Mouse (Mus musculus) intestine, embryonic 14.5 days (tissue): ENCODE measurements at regions not wholly inside any gene's neighbourhood (a gene's known extent, or its start where the extent isn't known, plus 50 kb on each side); places are given as distances from the start of the nearest gene placed in this dataset.

Experiments
- ATAC-seq: fragments of 200-750 bp; cut with Nextera tagmentation; replicated peaks from 2 replicates; pipeline ENCODE4 v1.8.0; 2017; ENCODE audit warnings: low read depth, moderate number of reproducible peaks, moderate TSS enrichment, moderate library complexity; ENCODE audit not compliant: low FRiP score, low TSS enrichment
- DNase-seq: peaks from one replicate; pipeline ENCODE4 v3.0.0-alpha.2; 2018; ENCODE audit warnings: low spot score
- H3K27ac ChIP-seq: fragments of 300-500 bp; sonication (generic); 2 replicates; pipeline ENCODE4 v1.5.1; 2014; ENCODE audit warnings: low read depth, mild to moderate bottlenecking, control low read depth
- H3K27me3 ChIP-seq: fragments of 300-500 bp; sonication (generic); replicated peaks from 2 replicates; pipeline ENCODE4 v1.6.1; 2014; ENCODE audit warnings: low read length, control low read depth; ENCODE audit not compliant: control insufficient read depth, insufficient read depth
- H3K36me3 ChIP-seq: fragments of 300-500 bp; sonication (generic); 2 replicates; pipeline ENCODE4 v1.6.1; 2014; ENCODE audit warnings: low read length, control low read depth; ENCODE audit not compliant: control insufficient read depth, insufficient read depth
- H3K4me1 ChIP-seq: fragments of 300-500 bp; sonication (generic); replicated peaks from 2 replicates; pipeline ENCODE4 v1.6.1; 2014; ENCODE audit warnings: low read length, control low read depth, mixed read lengths; ENCODE audit not compliant: control insufficient read depth, insufficient read depth
- H3K4me2 ChIP-seq: fragments of 300-500 bp; sonication (generic); 2 replicates; pipeline ENCODE4 v1.6.1; 2014; ENCODE audit warnings: low read length
- H3K4me3 ChIP-seq: fragments of 300-500 bp; sonication (generic); 2 replicates; pipeline ENCODE4 v1.5.1; 2014; ENCODE audit warnings: low read depth, low read length, control low read depth, mixed read lengths
- H3K9ac ChIP-seq: fragments of 300-500 bp; sonication (generic); 2 replicates; pipeline ENCODE4 v1.6.1; 2014; ENCODE audit warnings: mild to moderate bottlenecking, low read length
- H3K9me3 ChIP-seq: fragments of 300-500 bp; sonication (generic); 2 replicates; pipeline ENCODE4 v1.6.1; 2016; ENCODE audit warnings: low read length, control low read depth; ENCODE audit not compliant: control insufficient read depth
- WGBS: fragments of 180-500 bp; shearing (Covaris S2); extraction: QIAGEN DNeasy Blood & Tissue Kit; methylation state at CpG from one replicate; pipeline ENCODE4 v1.1.7; 2014; 5-methylcytosine and 5-hydroxymethylcytosine counted together

GRCm38 (mm10) chr5:46678007-46678406 lies 820.6 kb upstream of the Lcorl start:
- H3K36me3 ChIP-seq = no peaks in the 10 kb centered on the region
- no peak for DNase-seq
- H3K27ac ChIP-seq = no peak overlapping the region
- no peaks in the 10 kb centered on the region for H3K27me3 ChIP-seq
- no peak overlapping the region for H3K9ac ChIP-seq
- no peaks in the 10 kb centered on the region for H3K4me1 ChIP-seq
- no peak for ATAC-seq
- no peak overlapping the region for H3K4me2 ChIP-seq
- H3K4me3 ChIP-seq = no peak overlapping the region
- H3K9me3 ChIP-seq = no peaks in the 10 kb centered on the region

GRCm38 (mm10) chr5:46674810-46675502 lies 817.5 kb upstream of the Lcorl start:
- Histone ChIP-seq H3K27me3 (no peaks in the 10 kb centered on the region), H3K4me3 (no peak overlapping the region), H3K9ac (no peak overlapping the region), H3K36me3 (no peaks in the 10 kb centered on the region), H3K4me2 (no peak overlapping the region), H3K4me1 (no peaks in the 10 kb centered on the region), H3K27ac (no peak overlapping the region), H3K9me3 (no peaks in the 10 kb centered on the region)
- no peak for ATAC-seq
- 84% methylated on average over 3 of the region's 3 CpGs for WGBS
- DNase-seq = no peak

GRCm38 (mm10) chr5:46673413-46673812 lies 816.0 kb upstream of the Lcorl start:
- no peaks in the 10 kb centered on the region for H3K27me3 ChIP-seq
- no peak for ATAC-seq

GRCm38 (mm10) chr5:46670484-46670883 lies 813.1 kb upstream of the Lcorl start:
- H3K4me3 ChIP-seq = no peak overlapping the region
- H3K27me3 ChIP-seq = no peaks in the 10 kb centered on the region
- H3K27ac ChIP-seq = no peak overlapping the region
- DNase-seq (no peak), ATAC-seq (no peak)
- H3K4me1 ChIP-seq = no peaks in the 10 kb centered on the region
- no peaks in the 10 kb centered on the region for H3K9me3 ChIP-seq
- H3K36me3 ChIP-seq = no peaks in the 10 kb centered on the region
- H3K9ac ChIP-seq = no peak overlapping the region
- WGBS = 55% methylated on average over 2 of the region's 2 CpGs
- H3K4me2 ChIP-seq = no peak overlapping the region

More at GRCm38 (mm10) chr5:46673413-46673812, 816.0 kb upstream of the Lcorl start:
- Histone ChIP-seq H3K4me2 (no peak overlapping the region), H3K9ac (no peak overlapping the region), H3K9me3 (no peaks in the 10 kb centered on the region), H3K4me3 (no peak overlapping the region), H3K4me1 (no peaks in the 10 kb centered on the region), H3K27ac (no peak overlapping the region), H3K36me3 (no peaks in the 10 kb centered on the region)
- no peak for DNase-seq
- 41% methylated on average over 1 of the region's 1 CpGs for WGBS

- H3K27ac ChIP-seq = no peak overlapping the region
- no peak overlapping the region for H3K9ac ChIP-seq
- WGBS = 37% methylated on average over 3 of the region's 3 CpGs
- ATAC-seq (no peak), DNase-seq (no peak)
- no peaks in the 10 kb centered on the region for H3K4me1 ChIP-seq
- H3K4me2 ChIP-seq = no peak overlapping the region
- no peak overlapping the region for H3K4me3 ChIP-seq
- H3K9me3 ChIP-seq = no peaks in the 10 kb centered on the region
- H3K36me3 ChIP-seq = no peaks in the 10 kb centered on the region
- no peaks in the 10 kb centered on the region for H3K27me3 ChIP-seq
Measured at GRCm38 (mm10) chr5:46666250-46666649, 808.8 kb upstream of the Lcorl start.

- H3K27ac ChIP-seq = no peak overlapping the region
- H3K4me3 ChIP-seq = no peak overlapping the region
- no peaks in the 10 kb centered on the region for H3K4me1 ChIP-seq
- H3K27me3 ChIP-seq = no peaks in the 10 kb centered on the region
- no peak overlapping the region for H3K9ac ChIP-seq
- H3K36me3 ChIP-seq = no peaks in the 10 kb centered on the region
- ATAC-seq (no peak), DNase-seq (no peak)
- no peak overlapping the region for H3K4me2 ChIP-seq
- H3K9me3 ChIP-seq = no peaks in the 10 kb centered on the region
Measured at GRCm38 (mm10) chr5:46657065-46657464, 799.6 kb upstream of the Lcorl start.

GRCm38 (mm10) chr5:46654189-46654588 lies 796.8 kb upstream of the Lcorl start:
- ATAC-seq = no peak
- WGBS = 93% methylated on average over 1 of the region's 1 CpGs
- no peak for DNase-seq
- no peak overlapping the region for H3K9ac ChIP-seq
- no peaks in the 10 kb centered on the region for H3K36me3 ChIP-seq
- no peak overlapping the region for H3K4me3 ChIP-seq
- H3K4me1 ChIP-seq = no peaks in the 10 kb centered on the region
- H3K9me3 ChIP-seq = no peaks in the 10 kb centered on the region
- no peaks in the 10 kb centered on the region for H3K27me3 ChIP-seq
- no peak overlapping the region for H3K4me2 ChIP-seq
- no peak overlapping the region for H3K27ac ChIP-seq

GRCm38 (mm10) chr5:46643009-46643408 lies 785.6 kb upstream of the Lcorl start:
- Histone ChIP-seq H3K36me3 (no peaks in the 10 kb centered on the region), H3K9ac (no peak overlapping the region), H3K4me1 (no peaks in the 10 kb centered on the region), H3K9me3 (no peaks in the 10 kb centered on the region), H3K4me2 (no peak overlapping the region), H3K27me3 (no peaks in the 10 kb centered on the region), H3K27ac (no peak overlapping the region), H3K4me3 (no peak overlapping the region)
- WGBS = 80% methylated on average over 2 of the region's 2 CpGs
- DNase-seq = no peak
- ATAC-seq = no peak

GRCm38 (mm10) chr5:46635116-46635668 lies 777.8 kb upstream of the Lcorl start:
- Histone ChIP-seq H3K27me3 (no peaks in the 10 kb centered on the region), H3K27ac (no peak overlapping the region), H3K9me3 (no peaks in the 10 kb centered on the region), H3K4me2 (no peak overlapping the region), H3K9ac (no peak overlapping the region), H3K4me1 (no peaks in the 10 kb centered on the region), H3K4me3 (no peak overlapping the region), H3K36me3 (no peaks in the 10 kb centered on the region)
- DNase-seq = no peak
- ATAC-seq = no peak
